Mouse (Mus musculus): ENCODE measurements at regions not wholly inside any gene's neighbourhood (a gene's known extent, or its start where the extent isn't known, plus 50 kb on each side); places are given as distances from the start of the nearest gene placed in this dataset.

GRCm38 (mm10) chr1:149463930-149464329 lies 497.2 kb downstream of the Pla2g4a start:
- no peak for TF ChIP-seq CTCF (conservative IDR thresholded peaks at IDR 0.05; ENCODE audit: low read length)
- no peak for TF ChIP-seq NANOG (IDR thresholded peaks at IDR 0.05; ENCODE audit: borderline replicate concordance, low read length)
- no peak for TF ChIP-seq POU5F1 (IDR thresholded peaks at IDR 0.05; ENCODE audit: borderline replicate concordance, low read length)

Data from E14TG2a.4 (cell line).